Mouse (Mus musculus) intestine, embryonic 15.5 days (tissue): ENCODE data around the gene Fgl2. TPM values are rescaled to one million over a fixed set of nuclear protein-coding genes. Genes with fewer than 3 reads are reported as not detected.
"Not testable (repeated sequence)": the region's sequence is repeated elsewhere in the genome, so short reads cannot be mapped to it uniquely, and the experiment has no call there.

Source experiments
- ATAC-seq: fragments of 200-750 bp; cut with Nextera tagmentation; 2 replicates; pipeline ENCODE4 v1.8.0; 2017; ENCODE audit warnings: moderate TSS enrichment, moderate library complexity
- H3K27ac ChIP-seq: fragments of 300-500 bp; sonication (generic); 2 replicates; pipeline ENCODE4 v1.5.1; 2015; ENCODE audit warnings: mild to moderate bottlenecking, inconsistent platforms
- H3K27me3 ChIP-seq: fragments of 300-500 bp; sonication (generic); replicated peaks from 2 replicates; pipeline ENCODE4 v1.6.1; 2015; ENCODE audit warnings: inconsistent platforms
- H3K36me3 ChIP-seq: fragments of 300-500 bp; sonication (generic); 2 replicates; pipeline ENCODE4 v1.6.1; 2015; ENCODE audit warnings: inconsistent platforms
- H3K4me1 ChIP-seq: fragments of 300-500 bp; sonication (generic); replicated peaks from 2 replicates; pipeline ENCODE4 v1.6.1; 2015; ENCODE audit warnings: inconsistent platforms
- H3K4me2 ChIP-seq: fragments of 300-500 bp; sonication (generic); replicated peaks from 2 replicates; pipeline ENCODE4 v1.6.1; 2015; ENCODE audit warnings: mild to moderate bottlenecking, inconsistent platforms
- H3K4me3 ChIP-seq: fragments of 300-500 bp; sonication (generic); replicated peaks from 2 replicates; pipeline ENCODE4 v1.5.1; 2015; ENCODE audit warnings: inconsistent platforms
- H3K9ac ChIP-seq: fragments of 300-500 bp; sonication (generic); 2 replicates; pipeline ENCODE4 v1.6.1; 2015; ENCODE audit warnings: inconsistent platforms
- H3K9me3 ChIP-seq: fragments of 300-500 bp; sonication (generic); 2 replicates; pipeline ENCODE4 v1.6.1; 2016; ENCODE audit warnings: inconsistent platforms
- WGBS: fragments of 180-500 bp; shearing (Covaris S2); methylation state at CpG from one replicate; pipeline ENCODE4 v1.1.7; 2015; 5-methylcytosine and 5-hydroxymethylcytosine counted together
- polyA plus RNA-seq: library from polyadenylated mRNA; unstranded; fragments of >200 nt; fragmentation: Nextera tagmentation; extraction: Ambion mirVana; gene quantifications from 2 replicates; pipeline ENCODE4 v1.2.1, GENCODE M21; 2015

Gene Fgl2
- 8.6 and 11.0 TPM in 2 replicates for polyA plus RNA-seq

- H3K27ac ChIP-seq = 0 out of 2 replicates have a peak within 1 kb of the TSS, but pooled peaks have one; percentile 27
- 4% methylated on average over 31 of the region's 31 CpGs for WGBS
- H3K4me3 ChIP-seq = peak within 1 kb of the TSS; percentile 52
- H3K9ac ChIP-seq = peak within 1 kb of the TSS; percentile 54
- no peaks in the 10 kb centered on the region for H3K36me3 ChIP-seq
- H3K4me1 ChIP-seq = peaks cover 6% of the 10 kb centered on the region
- H3K9me3 ChIP-seq = no peaks in the 10 kb centered on the region
- H3K4me2 ChIP-seq = peak within 1 kb of the TSS; percentile 98
- H3K27me3 ChIP-seq = no peaks in the 10 kb centered on the region
- ATAC-seq = peak; percentile 87
Observed at GRCm38 (mm10) chr5:21372493-21373179, at the start of gene Fgl2. Gene Fgl2 (plus strand): TSS chr5:21372642.

- Histone ChIP-seq H3K27ac (no peak overlapping the region), H3K9ac (no peak overlapping the region), H3K4me2 (no peak overlapping the region), H3K36me3 (no peaks in the 10 kb centered on the region), H3K4me1 (peaks cover 6% of the 10 kb centered on the region; the same call in 1 of the 2 replicates), H3K4me3 (no peak overlapping the region), H3K27me3 (no peaks in the 10 kb centered on the region), H3K9me3 (no peaks in the 10 kb centered on the region)
- ATAC-seq = no peak
- 47% methylated on average over 1 of the region's 1 CpGs for WGBS
Observed at GRCm38 (mm10) chr5:21326494-21326893, 45.9 kb upstream of the Fgl2 start.

- no peak for ATAC-seq
- no peaks in the 10 kb centered on the region for H3K9me3 ChIP-seq
- no peak overlapping the region for H3K9ac ChIP-seq
- WGBS = 79% methylated on average over 1 of the region's 1 CpGs
- H3K4me3 ChIP-seq = no peak overlapping the region
- no peak overlapping the region for H3K4me2 ChIP-seq
- H3K27ac ChIP-seq = no peak overlapping the region
- H3K27me3 ChIP-seq = no peaks in the 10 kb centered on the region
- peaks cover 6% of the 10 kb centered on the region; the same call in 1 of the 2 replicates for H3K4me1 ChIP-seq
- no peaks in the 10 kb centered on the region for H3K36me3 ChIP-seq
Observed at GRCm38 (mm10) chr5:21328560-21328959, 43.9 kb upstream of the Fgl2 start.

- Histone ChIP-seq H3K27me3 (no peaks in the 10 kb centered on the region), H3K9me3 (no peaks in the 10 kb centered on the region), H3K4me3 (no peak overlapping the region), H3K27ac (peak overlapping the region; percentile 58; the same call in 1 of the 2 replicates), H3K36me3 (no peaks in the 10 kb centered on the region), H3K4me1 (peaks cover 6% of the 10 kb centered on the region; the same call in 1 of the 2 replicates), H3K4me2 (0 out of 2 replicates have a peak overlapping the region, but pooled peaks have one; percentile 4), H3K9ac (no peak overlapping the region)
- 54% methylated on average over 11 of the region's 11 CpGs for WGBS
- ATAC-seq = no peak; the same call in 1 of the 2 replicates
Observed at GRCm38 (mm10) chr5:21329672-21330665, 42.5 kb upstream of the Fgl2 start.

GRCm38 (mm10) chr5:21331656-21332055 is 40.8 kb upstream of the Fgl2 start:
- no peak for ATAC-seq
- Histone ChIP-seq H3K9me3 (no peaks in the 10 kb centered on the region), H3K4me2 (no peak overlapping the region), H3K27me3 (no peaks in the 10 kb centered on the region), H3K36me3 (no peaks in the 10 kb centered on the region), H3K9ac (no peak overlapping the region), H3K27ac (no peak overlapping the region), H3K4me3 (no peak overlapping the region), H3K4me1 (peaks cover 6% of the 10 kb centered on the region; the same call in 1 of the 2 replicates)
- WGBS = 63% methylated on average over 5 of the region's 5 CpGs

GRCm38 (mm10) chr5:21332119-21332518 is 40.3 kb upstream of the Fgl2 start:
- no peaks in the 10 kb centered on the region for H3K9me3 ChIP-seq
- H3K27me3 ChIP-seq = no peaks in the 10 kb centered on the region
- H3K27ac ChIP-seq = no peak overlapping the region
- whole genome bisulfite sequencing = 98% methylated on average over 1 of the region's 1 CpGs
- no peak overlapping the region for H3K9ac ChIP-seq
- H3K4me1 ChIP-seq = peaks cover 6% of the 10 kb centered on the region; the same call in 1 of the 2 replicates
- ATAC-seq = no peak
- no peak overlapping the region for H3K4me2 ChIP-seq
- no peaks in the 10 kb centered on the region for H3K36me3 ChIP-seq
- no peak overlapping the region for H3K4me3 ChIP-seq

- not testable (repeated sequence) for H3K9me3 ChIP-seq, H3K4me3 ChIP-seq, H3K4me1 ChIP-seq, H3K27ac ChIP-seq, H3K36me3 ChIP-seq, ATAC-seq, H3K9ac ChIP-seq, H3K27me3 ChIP-seq, H3K4me2 ChIP-seq
Observed at GRCm38 (mm10) chr5:21342265-21342664, 30.2 kb upstream of the Fgl2 start.

- Histone ChIP-seq H3K9me3 (no peaks in the 10 kb centered on the region), H3K36me3 (no peaks in the 10 kb centered on the region), H3K4me2 (no peak overlapping the region), H3K27me3 (no peaks in the 10 kb centered on the region), H3K4me3 (no peak overlapping the region), H3K9ac (no peak overlapping the region), H3K4me1 (no peaks in the 10 kb centered on the region), H3K27ac (no peak overlapping the region)
- 84% methylated on average over 7 of the region's 7 CpGs for WGBS
- no peak for ATAC-seq
Observed at GRCm38 (mm10) chr5:21348366-21348765, 24.1 kb upstream of the Fgl2 start.

- Histone ChIP-seq H3K27me3 (no peaks in the 10 kb centered on the region), H3K4me1 (no peaks in the 10 kb centered on the region), H3K4me2 (no peak overlapping the region), H3K27ac (no peak overlapping the region), H3K9ac (no peak overlapping the region), H3K9me3 (no peaks in the 10 kb centered on the region), H3K4me3 (no peak overlapping the region), H3K36me3 (no peaks in the 10 kb centered on the region)
- no peak for ATAC-seq
Observed at GRCm38 (mm10) chr5:21351678-21352077, 20.8 kb upstream of the Fgl2 start.

- ATAC-seq = no peak
- Histone ChIP-seq H3K9ac (no peak overlapping the region), H3K9me3 (no peaks in the 10 kb centered on the region), H3K4me1 (no peaks in the 10 kb centered on the region), H3K36me3 (no peaks in the 10 kb centered on the region), H3K27me3 (no peaks in the 10 kb centered on the region), H3K4me2 (no peak overlapping the region), H3K27ac (no peak overlapping the region), H3K4me3 (no peak overlapping the region)
- 78% methylated on average over 3 of the region's 3 CpGs for whole genome bisulfite sequencing
Observed at GRCm38 (mm10) chr5:21358648-21359047, 13.8 kb upstream of the Fgl2 start.

- ATAC-seq = no peak
- 48% methylated on average over 3 of the region's 3 CpGs for WGBS
Observed at GRCm38 (mm10) chr5:21363343-21363742, 9.1 kb upstream of the Fgl2 start.

GRCm38 (mm10) chr5:21366338-21367053 is 5.9 kb upstream of the Fgl2 start:
- 63% methylated on average over 4 of the region's 4 CpGs for WGBS
- ATAC-seq = no peak
- H3K4me1 ChIP-seq = no peaks in the 10 kb centered on the region
- no peaks in the 10 kb centered on the region for H3K27me3 ChIP-seq
- no peak overlapping the region for H3K4me2 ChIP-seq
- H3K9me3 ChIP-seq = no peaks in the 10 kb centered on the region
- no peaks in the 10 kb centered on the region for H3K36me3 ChIP-seq
- no peak overlapping the region for H3K27ac ChIP-seq
- H3K4me3 ChIP-seq = no peak overlapping the region
- no peak overlapping the region for H3K9ac ChIP-seq

More at GRCm38 (mm10) chr5:21363343-21363742, 9.1 kb upstream of the Fgl2 start:
- no peak overlapping the region for H3K9ac ChIP-seq
- no peak overlapping the region for H3K4me3 ChIP-seq
- H3K27ac ChIP-seq = no peak overlapping the region
- no peaks in the 10 kb centered on the region for H3K4me1 ChIP-seq
- no peaks in the 10 kb centered on the region for H3K9me3 ChIP-seq
- no peak overlapping the region for H3K4me2 ChIP-seq
- H3K27me3 ChIP-seq = no peaks in the 10 kb centered on the region
- H3K36me3 ChIP-seq = no peaks in the 10 kb centered on the region
